Mouse (Mus musculus) spleen, adult 2 months (tissue): ENCODE data around the gene Pbld1. TPM values are rescaled to one million over a fixed set of nuclear protein-coding genes. Genes with fewer than 3 reads are reported as not detected.

Experiments used
- DNase-seq, 2 experiments: peaks; one replicate each; pipeline versions ENCODE4 v3.0.0 to v3.0.0-alpha.2; 2012 to 2021; ENCODE audit warnings: low spot score in 2 of 2, low read depth in 1 of 2
- H3K27ac ChIP-seq: fragments of 200-500 bp; 2 replicates; pipeline ENCODE4 v1.5.1; 2012; ENCODE audit warnings: low read length, inconsistent platforms; ENCODE audit not compliant: insufficient read depth
- H3K27me3 ChIP-seq: fragments of 200-500 bp; 2 replicates; pipeline ENCODE4 v1.6.1; 2012; ENCODE audit warnings: mild to moderate bottlenecking, moderate library complexity, low read length, inconsistent platforms; ENCODE audit not compliant: control insufficient read depth, insufficient read depth
- H3K36me3 ChIP-seq: fragments of 200-500 bp; 2 replicates; pipeline ENCODE4 v1.6.1; 2012; ENCODE audit warnings: mild to moderate bottlenecking, low read length, inconsistent platforms; ENCODE audit not compliant: control insufficient read depth, insufficient read depth
- H3K4me1 ChIP-seq: fragments of 200-500 bp; 2 replicates; pipeline ENCODE4 v1.6.1; 2011; ENCODE audit warnings: inconsistent platforms; ENCODE audit not compliant: control insufficient read depth, insufficient read depth, insufficient read length
- H3K4me3 ChIP-seq: fragments of 200-500 bp; 2 replicates; pipeline ENCODE4 v1.5.1; 2011; ENCODE audit warnings: mild to moderate bottlenecking, inconsistent platforms; ENCODE audit not compliant: insufficient read depth, insufficient read length; ENCODE audit errors: extremely low read depth
- CTCF ChIP-seq: fragments of 200-500 bp; IDR thresholded peaks from 2 replicates; pipeline ENCODE4 v1.5.1; 2011; ENCODE audit warnings: mild to moderate bottlenecking, inconsistent platforms; ENCODE audit not compliant: insufficient read depth, insufficient read length, insufficient replicate concordance; ENCODE audit errors: extremely low read depth
- POLR2A ChIP-seq: fragments of 200-500 bp; IDR thresholded peaks from 2 replicates; pipeline ENCODE4 v1.6.1; 2011; ENCODE audit warnings: low read depth, low read length, inconsistent platforms
- WGBS: fragments of 180-500 bp; shearing (Covaris S2); methylation state at CpG from one replicate; pipeline ENCODE4 v1.1.7; 2018; 5-methylcytosine and 5-hydroxymethylcytosine counted together
- polyA plus RNA-seq: library from polyadenylated mRNA; depleted of rRNA; stranded (reverse); fragments of >200 nt; gene quantifications from 2 replicates; pipeline ENCODE4 v1.2.3, GENCODE M21; 2012

The Pbld1 gene
- polyA plus RNA-seq, 1 experiment = 1.3 TPM

DNA sequence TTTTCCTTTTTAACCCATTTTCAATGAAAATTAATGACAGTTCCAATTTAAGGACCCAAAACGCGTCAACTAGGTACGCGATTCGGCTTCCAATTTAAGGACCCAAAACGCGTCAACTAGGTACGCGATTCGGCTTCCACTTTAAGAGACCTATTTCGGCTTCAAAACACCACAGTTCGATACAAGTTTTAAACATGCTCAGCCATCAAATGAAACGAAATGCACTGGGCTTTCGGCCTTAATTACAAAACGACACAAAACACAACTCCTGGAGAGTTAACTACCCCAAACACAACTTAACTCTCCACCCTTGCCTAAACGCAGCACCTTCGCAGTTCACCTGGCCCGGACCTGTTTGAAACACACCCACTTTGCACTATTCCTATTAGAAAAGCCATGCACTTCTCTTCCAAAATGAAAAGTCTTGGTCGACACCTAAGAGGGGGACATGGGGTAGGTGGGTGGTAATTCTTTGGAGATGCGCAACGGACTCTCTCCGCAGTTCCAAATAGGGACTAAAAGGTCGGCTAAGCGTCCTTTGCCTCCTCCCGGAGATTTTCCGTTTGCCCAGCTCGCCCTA lies 37.3 kb upstream of the Pbld1 start:
- Histone ChIP-seq H3K36me3 (0 out of 2 replicates have a peak, but pooled peaks cover 2% of the 10 kb centered on the region), H3K4me3 (peak overlapping the region; percentile 64), H3K27ac (peak overlapping the region; percentile 92), H3K27me3 (no peaks in the 10 kb centered on the region), H3K4me1 (peaks cover 11% of the 10 kb centered on the region)
- no peak for TF ChIP-seq CTCF
- TF ChIP-seq POLR2A = no peak
- WGBS = under 1% methylated on average over 27 of the region's 27 CpGs
- DNase-seq = no peak

DNA sequence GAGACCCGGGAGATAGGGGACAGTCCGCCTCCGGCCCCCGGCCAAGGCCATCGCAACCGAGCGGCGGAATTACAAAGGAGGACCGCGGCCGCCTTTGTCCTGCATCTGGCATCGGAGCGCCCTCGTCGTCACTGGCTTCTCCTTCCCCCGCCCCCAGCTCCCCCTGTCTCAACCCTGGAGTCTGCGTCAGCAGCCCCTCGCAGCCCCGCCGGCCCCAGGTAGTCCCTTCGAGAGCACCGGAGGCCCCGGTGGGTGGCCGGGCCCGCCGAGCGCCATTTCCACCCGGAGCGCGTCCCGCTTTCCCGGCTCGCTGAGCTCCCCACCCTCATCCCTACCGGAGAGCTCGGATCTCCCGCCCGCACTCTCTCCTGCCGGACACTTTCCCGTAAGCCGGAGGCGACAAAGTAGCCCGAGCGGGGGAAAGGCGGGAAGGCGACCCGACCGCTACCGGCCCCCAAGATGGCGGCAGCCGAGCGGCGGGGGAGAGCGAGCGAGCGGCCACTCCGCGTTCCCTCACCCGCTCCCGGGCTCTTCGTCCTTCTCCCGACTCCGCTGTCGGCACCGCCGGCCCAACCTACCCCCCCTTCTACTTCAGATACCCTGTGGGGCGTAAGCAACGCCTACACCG lies 36.7 kb upstream of the Pbld1 start:
- DNase-seq = peak; percentile 22 to 53
- WGBS = under 1% methylated on average over 67 of the region's 68 CpGs
- no peak for TF ChIP-seq POLR2A
- TF ChIP-seq CTCF = no peak

DNA sequence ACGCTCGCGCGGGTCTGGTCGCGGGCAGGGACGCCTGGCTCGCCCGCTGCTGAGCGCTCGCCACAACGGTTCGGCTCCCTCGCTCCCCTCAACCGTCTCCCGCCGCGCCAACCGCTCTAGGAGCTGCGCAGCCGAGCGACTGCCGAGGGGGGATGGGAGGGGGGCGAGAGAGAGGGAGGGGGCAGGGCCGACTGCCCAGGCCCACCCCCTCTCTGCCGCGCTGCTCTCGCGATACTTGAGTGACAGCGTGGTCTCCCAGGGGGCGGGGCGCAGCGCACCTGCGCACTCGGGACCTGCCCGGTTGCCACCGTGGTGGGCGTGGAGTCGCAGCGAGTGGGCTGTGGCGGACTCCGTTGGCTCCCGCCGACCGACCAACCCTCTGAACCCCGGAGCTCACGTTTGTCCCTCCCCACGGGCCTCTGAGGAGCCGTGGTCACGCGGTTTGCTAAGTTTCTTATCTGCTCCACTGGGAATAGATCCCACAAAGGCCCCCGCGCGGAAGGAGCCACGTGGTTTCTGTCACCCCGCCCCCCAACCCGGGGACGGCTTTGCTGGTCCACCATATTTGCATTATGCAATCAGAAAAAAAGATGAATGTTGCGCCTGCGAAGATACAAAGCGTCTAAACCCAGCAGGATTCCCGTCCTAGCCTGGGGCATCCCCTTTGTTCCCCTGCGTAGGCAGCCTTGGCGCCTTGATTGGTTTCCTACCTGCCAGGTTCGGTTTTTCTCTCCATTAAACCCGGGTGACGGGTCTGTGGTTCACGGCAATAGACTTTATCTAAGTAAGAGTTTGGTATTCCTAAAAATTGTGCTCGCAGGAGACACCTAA lies 36.0 kb upstream of the Pbld1 start, which contains the start of the genes Hnrnph3 and Pbld2:
Hnrnph3 (minus strand) TSS at position 469 of the 831 bp plus-strand sequence.
Pbld2 (plus strand) TSS at position 567 of the 831 bp plus-strand sequence.
- peak within 1 kb of the TSS; percentile 93 for H3K27ac ChIP-seq
- H3K36me3 ChIP-seq = no peaks in the 10 kb centered on the region
- peak; percentile 62 for TF ChIP-seq POLR2A
- TF ChIP-seq CTCF = no peak
- peaks cover 11% of the 10 kb centered on the region for H3K4me1 ChIP-seq
- peak; percentile 95 to 98 for DNase-seq
- WGBS = under 1% methylated on average over 59 of the region's 69 CpGs
- H3K4me3 ChIP-seq = peak within 1 kb of the TSS; percentile 64
- no peaks in the 10 kb centered on the region for H3K27me3 ChIP-seq

More for the DNA sequence above, 36.7 kb upstream of the Pbld1 start:
- peak overlapping the region; percentile 92 for H3K27ac ChIP-seq
- peak overlapping the region; percentile 64 for H3K4me3 ChIP-seq
- peaks cover 11% of the 10 kb centered on the region for H3K4me1 ChIP-seq
- no peaks in the 10 kb centered on the region for H3K27me3 ChIP-seq
- no peaks in the 10 kb centered on the region for H3K36me3 ChIP-seq

DNA sequence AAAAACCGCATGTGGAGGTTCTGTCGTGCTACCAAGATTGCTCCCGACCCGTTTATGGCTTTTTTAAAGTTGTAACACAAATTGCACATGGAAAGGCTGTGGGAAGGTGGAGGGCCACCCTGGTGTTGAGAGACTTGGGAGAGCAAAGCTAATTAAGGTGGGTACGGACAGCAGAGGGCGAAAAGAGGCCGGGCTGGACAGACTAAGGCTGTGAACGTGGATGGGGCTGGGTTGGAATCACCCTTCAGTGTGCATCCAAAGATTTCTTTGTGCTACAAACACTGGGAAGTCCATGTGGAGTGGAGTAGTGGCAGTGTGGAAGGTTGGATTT lies 35.4 kb upstream of the Pbld1 start:
- Histone ChIP-seq H3K4me3 (peak overlapping the region; percentile 64), H3K27me3 (no peaks in the 10 kb centered on the region), H3K27ac (peak overlapping the region; percentile 93), H3K36me3 (no peaks in the 10 kb centered on the region), H3K4me1 (peaks cover 11% of the 10 kb centered on the region)
- TF ChIP-seq CTCF (no peak), POLR2A (no peak)
- DNase-seq = peak; percentile 14 to 49
- WGBS = 1% methylated on average over 8 of the region's 8 CpGs

DNA sequence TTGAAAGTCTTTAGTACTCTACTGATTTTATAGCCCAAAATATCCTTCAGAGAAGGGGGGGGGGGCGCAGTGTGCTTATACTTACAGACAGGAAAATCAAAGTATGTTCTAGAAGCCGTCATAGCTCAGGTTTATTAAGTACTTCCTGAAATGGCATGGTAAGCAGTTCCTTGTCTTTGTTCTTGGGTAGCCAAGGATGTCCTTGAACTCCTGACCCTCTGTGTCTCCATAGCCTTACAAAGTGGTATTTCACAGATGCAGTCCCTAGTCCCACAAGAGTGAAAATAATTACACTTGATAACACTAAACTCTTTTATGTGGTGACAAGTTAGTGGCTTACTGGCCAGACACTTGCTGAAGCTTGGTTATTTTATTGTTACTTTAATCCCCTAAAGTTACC lies 34.9 kb upstream of the Pbld1 start:
- H3K27ac ChIP-seq = no peak overlapping the region
- no peaks in the 10 kb centered on the region for H3K36me3 ChIP-seq
- H3K27me3 ChIP-seq = no peaks in the 10 kb centered on the region
- WGBS = 17% methylated on average over 2 of the region's 2 CpGs
- peaks cover 11% of the 10 kb centered on the region for H3K4me1 ChIP-seq
- 0 out of 2 replicates have a peak overlapping the region, but pooled peaks have one; percentile 64 for H3K4me3 ChIP-seq
- no peak for TF ChIP-seq CTCF
- TF ChIP-seq POLR2A = no peak
- peak in 1 of 2 experiments; percentile 31 for DNase-seq

DNA sequence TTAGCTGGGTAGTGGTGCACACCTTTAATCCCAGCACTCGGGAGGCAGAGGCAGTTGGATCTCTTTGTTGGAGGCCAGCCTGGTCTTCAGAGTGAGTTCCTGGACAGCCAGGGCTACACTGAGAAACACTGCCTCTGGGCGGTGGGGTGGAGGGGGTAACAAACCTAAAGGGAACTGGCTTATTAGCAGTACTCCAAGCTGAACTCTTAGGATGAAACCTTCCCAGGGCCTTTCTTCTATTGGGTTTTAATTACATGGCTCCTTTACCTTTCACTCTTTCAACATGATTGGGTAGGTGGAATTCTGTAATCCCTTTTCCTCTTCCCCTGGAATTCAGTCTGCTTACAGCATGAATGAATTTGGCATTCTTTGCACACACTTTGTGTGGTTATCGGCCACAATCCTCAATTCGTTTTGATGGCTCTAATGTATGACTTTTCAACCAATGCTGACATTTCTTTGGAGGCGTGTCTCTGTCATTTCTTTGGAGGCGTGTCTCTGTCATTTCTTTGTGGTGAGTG lies 34.4 kb upstream of the Pbld1 start:
- TF ChIP-seq CTCF (no peak), POLR2A (no peak)
- H3K4me3 ChIP-seq = no peak overlapping the region
- DNase-seq = no peak
- H3K4me1 ChIP-seq = peaks cover 11% of the 10 kb centered on the region
- H3K27ac ChIP-seq = no peak overlapping the region
- H3K27me3 ChIP-seq = no peaks in the 10 kb centered on the region
- no peaks in the 10 kb centered on the region for H3K36me3 ChIP-seq
- WGBS = 55% methylated on average over 6 of the region's 6 CpGs
